Mouse (Mus musculus) megakaryocyte-erythroid progenitor cell, adult 5 weeks (primary cell): Measurements from ENCODE around the gene Hist1h2bm. TPM values are rescaled to one million over a fixed set of nuclear protein-coding genes. Genes with fewer than 3 reads are reported as not detected.

Source experiments
- polyA plus RNA-seq: library from polyadenylated mRNA; stranded (reverse); fragments of >175 nt; gene quantifications from 2 replicates; pipeline ENCODE4 v1.2.3, GENCODE M21; 2012

Hist1h2bm gene
- 1.7 and 4.9 TPM in 2 replicates for polyA plus RNA-seq

DNA sequence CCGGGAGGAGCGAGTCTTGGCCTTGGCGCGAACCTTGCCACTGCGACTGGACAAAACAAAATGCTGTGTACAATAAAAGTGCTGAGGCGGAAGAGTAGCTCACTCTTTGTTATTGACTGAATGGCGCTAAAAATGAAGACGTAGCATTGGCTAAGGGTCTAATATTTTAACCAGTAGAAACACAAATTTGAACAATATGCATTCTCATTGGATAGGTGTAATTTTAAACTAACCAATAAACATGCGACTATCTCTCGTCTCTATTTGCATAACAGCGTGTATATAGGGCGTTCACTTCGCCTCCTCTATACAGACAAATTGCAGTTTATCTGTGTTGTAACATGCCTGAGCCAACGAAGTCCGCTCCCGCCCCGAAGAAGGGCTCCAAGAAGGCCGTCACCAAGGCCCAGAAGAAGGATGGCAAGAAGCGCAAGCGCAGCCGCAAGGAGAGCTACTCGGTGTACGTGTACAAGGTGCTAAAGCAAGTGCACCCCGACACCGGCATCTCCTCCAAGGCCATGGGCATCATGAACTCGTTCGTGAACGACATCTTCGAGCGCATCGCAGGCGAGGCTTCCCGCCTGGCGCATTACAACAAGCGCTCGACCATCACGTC is at the start of gene Hist1h2bm:
Gene Hist1h2bm (plus strand): TSS at position 288 of the 616 bp plus-strand sequence.

DNA sequence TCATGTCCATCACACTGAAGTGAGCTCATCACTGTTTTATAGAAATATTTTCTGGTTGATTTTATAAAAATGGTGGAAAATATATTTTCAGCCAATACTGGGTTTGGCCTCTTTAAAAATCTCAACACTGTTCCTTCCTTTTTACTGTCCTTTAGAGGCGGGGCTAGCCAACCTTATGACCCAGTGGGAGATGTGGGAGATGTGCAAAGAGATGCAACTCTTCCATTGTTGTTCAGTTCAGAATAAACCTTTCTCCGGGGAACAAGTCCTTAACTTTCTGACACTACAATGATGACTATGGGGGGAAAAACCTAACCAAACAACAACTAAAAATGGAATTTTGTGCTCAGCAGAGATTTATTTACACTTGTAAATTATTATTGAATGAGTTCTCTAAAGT is 44.5 kb upstream of the Hist1h2bm start, which contains the start of gene Olfr1360:
Gene Olfr1360 (minus strand): TSS at position 101 of the 400 bp plus-strand sequence.

DNA sequence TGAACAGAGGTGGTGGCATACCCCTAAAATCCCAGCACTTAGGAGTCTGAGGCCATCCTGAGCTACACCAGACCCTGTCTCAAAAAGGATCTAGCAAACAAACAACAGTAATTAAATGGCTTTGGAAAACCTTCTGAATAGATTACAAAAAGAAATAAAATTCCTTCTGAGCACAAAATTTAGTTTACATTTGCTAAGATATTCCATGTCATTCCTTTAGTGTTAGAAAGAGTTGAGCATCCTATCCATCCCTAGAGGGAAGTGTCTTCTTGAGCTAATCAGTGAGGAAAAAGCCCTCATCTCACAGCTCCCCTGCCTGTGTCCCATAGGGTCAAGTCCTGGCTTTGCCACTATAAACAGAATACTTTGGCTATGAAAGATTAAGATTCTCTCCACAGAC is 24.0 kb upstream of the Hist1h2bm start, which contains the start of gene Olfr1359:
Gene Olfr1359 (plus strand): TSS at position 301 of the 400 bp plus-strand sequence.

DNA sequence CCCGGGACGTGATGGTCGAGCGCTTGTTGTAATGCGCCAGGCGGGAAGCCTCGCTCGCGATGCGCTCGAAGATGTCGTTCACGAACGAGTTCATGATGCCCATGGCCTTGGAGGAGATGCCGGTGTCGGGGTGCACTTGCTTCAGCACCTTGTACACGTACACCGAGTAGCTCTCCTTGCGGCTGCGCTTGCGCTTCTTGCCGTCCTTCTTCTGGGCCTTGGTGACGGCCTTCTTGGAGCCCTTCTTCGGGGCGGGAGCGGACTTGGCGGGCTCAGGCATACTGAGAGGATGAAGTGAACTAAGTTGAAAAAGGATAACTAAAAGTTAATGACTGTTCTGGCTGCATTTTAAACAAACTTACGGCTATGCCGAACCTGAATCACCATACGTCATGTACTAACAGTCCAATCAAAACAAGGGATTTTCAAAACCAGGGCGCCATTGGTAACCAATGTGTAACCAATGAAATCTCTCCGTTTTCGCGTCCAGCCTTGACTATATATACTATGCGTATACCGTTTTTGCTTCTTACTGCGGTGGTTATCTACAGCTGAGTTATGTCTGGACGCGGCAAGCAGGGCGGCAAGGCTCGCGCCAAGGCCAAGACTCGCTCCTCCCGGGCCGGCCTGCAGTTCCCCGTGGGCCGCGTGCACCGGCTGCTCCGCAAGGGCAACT is 5.8 kb upstream of the Hist1h2bm start, which contains the start of the genes Hist1h2bl and Hist1h2ai:
Gene Hist1h2bl (minus strand): TSS at position 280 of the 676 bp plus-strand sequence.
Gene Hist1h2ai (plus strand): TSS at position 559 of the 676 bp plus-strand sequence.

DNA sequence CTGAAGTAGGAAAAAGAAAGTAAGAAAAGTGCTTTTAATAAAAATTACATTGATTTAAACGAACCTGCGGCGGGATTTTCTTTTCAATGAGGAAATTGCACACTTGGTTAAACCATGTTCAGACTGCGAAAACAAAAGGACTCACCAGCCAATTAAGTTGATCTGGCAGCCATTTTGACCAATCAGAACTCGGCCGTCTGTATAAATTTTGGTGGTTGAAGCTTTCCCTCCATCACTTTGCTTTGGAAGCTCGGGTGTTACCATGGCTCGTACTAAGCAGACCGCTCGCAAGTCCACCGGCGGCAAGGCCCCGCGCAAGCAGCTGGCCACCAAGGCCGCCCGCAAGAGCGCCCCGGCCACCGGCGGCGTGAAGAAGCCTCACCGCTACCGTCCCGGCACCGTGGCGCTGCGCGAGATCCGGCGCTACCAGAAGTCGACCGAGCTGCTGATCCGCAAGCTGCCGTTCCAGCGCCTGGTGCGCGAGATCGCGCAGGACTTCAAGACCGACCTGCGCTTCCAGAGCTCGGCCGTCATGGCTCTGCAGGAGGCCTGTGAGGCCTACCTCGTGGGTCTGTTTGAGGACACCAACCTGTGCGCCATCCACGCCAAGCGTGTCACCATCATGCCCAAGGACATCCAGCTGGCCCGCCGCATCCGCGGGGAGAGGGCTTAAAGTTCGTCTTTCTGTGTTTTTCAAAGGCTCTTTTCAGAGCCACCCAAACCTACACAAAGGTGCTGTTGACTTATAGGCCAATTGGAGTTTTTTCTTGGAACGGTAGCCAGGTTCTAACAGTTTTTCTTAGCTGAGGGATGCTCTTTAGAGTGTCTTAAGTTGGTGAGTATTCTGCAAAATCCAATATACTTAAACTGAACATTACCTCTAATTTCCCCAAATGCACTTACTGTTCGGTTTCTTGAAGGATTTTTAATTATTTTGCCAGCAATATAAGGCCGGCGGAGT is 4.2 kb upstream of the Hist1h2bm start, which contains the start of gene Hist1h3h:
Gene Hist1h3h (plus strand): TSS at position 263 of the 961 bp plus-strand sequence.

DNA sequence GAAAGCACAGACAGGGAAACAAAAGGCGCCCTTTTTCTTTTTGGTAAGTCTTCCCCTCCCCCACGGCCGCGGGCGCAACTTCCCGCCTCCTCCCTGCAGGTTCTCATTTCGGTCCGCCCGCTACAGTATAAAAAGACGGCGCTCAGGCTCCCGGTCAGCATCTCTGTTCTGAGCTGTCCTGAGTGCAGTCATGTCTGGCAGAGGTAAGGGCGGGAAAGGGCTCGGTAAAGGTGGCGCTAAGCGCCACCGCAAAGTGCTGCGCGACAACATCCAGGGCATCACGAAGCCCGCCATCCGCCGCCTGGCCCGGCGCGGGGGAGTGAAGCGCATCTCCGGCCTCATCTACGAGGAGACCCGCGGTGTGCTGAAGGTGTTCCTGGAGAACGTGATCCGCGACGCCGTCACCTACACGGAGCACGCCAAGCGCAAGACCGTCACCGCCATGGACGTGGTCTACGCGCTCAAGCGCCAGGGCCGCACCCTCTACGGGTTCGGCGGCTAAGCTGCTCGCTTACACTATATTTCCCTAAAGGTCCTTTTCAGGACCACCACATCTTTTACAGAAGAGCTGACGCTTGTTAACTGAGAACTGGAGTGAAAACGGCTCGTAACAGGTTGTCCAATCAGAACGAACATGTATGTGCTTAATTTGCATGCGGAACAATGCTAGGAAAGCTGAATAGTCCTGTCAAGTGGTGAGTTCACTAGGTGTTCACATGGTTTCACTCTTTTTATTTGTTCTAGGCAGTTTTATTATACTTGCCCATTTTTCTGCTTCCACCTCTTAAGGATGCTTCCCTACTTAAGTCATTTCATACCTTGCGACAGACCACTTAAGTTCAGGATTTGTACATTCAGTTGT is 13.3 kb downstream of the Hist1h2bm start, which contains the start of gene Hist1h4j:
Gene Hist1h4j (plus strand): TSS at position 159 of the 862 bp plus-strand sequence.

DNA sequence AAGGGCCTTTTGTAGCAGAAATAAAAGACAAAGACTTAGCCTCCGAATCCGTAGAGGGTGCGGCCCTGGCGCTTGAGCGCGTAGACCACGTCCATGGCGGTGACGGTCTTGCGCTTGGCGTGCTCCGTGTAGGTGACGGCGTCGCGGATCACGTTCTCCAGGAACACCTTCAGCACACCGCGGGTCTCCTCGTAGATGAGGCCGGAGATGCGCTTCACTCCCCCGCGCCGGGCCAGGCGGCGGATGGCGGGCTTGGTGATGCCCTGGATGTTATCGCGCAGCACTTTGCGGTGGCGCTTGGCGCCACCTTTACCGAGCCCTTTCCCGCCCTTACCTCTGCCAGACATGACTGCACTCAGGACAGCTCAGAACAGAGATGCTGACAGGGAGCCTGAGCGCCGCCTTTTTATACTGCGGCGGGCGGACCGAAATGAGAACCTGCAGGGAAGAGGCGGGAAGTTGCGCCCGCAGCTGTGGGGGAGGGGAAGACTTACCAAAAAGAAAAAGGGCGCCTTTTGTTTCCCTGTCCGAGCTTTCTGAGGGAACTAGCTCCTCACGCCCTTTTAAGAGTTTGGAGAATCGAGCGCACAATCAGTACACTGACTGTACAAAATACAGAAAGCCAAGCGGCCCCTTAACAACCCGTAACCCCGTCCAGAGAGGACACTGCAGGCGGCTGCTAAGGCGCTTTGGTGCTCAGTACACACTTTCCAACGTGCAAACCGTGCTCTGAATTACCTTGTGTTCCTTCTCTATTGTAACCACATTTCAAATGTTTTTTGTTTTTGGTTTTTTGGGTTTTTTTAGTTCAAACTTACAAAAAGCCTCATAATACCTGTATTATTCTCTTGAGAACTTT is 28.5 kb downstream of the Hist1h2bm start, which contains the start of gene Hist1h4k:
Gene Hist1h4k (minus strand): TSS at position 347 of the 859 bp plus-strand sequence.

DNA sequence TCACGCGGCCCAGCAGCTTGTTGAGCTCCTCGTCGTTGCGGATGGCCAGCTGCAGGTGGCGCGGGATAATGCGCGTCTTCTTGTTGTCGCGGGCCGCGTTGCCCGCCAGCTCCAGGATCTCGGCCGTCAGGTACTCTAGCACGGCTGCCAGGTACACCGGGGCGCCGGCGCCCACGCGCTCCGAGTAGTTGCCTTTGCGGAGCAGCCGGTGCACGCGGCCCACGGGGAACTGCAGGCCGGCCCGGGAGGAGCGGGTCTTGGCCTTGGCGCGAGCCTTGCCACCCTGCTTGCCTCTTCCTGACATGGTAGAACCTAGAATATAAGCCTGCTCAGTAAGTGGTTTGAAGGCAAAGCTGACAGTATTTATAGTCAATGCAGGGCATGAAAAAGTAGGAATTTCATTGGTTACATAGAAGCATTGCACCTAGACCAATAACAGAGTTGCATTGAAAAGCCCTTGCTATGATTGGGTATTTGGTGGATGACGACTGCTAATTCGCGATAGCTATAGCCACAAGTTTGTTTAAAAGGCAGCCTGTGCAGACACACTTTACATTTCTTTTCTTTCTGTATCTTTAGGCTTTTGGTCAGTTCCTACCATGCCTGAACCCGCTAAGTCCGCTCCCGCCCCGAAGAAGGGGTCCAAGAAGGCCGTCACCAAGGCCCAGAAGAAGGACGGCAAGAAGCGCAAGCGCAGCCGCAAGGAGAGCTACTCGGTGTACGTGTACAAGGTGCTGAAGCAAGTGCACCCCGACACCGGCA is 31.9 kb downstream of the Hist1h2bm start, which contains the start of the genes Hist1h2ak and Hist1h2bn:
Gene Hist1h2ak (minus strand): TSS at position 304 of the 762 bp plus-strand sequence.
Gene Hist1h2bn (plus strand): TSS at position 600 of the 762 bp plus-strand sequence.

Other genes with a start within 250 kb of the Hist1h2bm start
- 0.16 TPM in 1 of 2 replicates, not detected in the other for gene Zkscan4, start 243.1 kb upstream of the Hist1h2bm start, polyA plus RNA-seq
- gene Gm10065, start 242.6 kb upstream of the Hist1h2bm start, polyA plus RNA-seq: not detected in 2 replicates
- not detected in 2 replicates for gene AK157302, start 226.8 kb upstream of the Hist1h2bm start, polyA plus RNA-seq
- 31.4 and 32.2 TPM in 2 replicates for gene Gm11273, start 220.6 kb upstream of the Hist1h2bm start, polyA plus RNA-seq
- gene Zkscan8, start 190.9 kb upstream of the Hist1h2bm start, polyA plus RNA-seq: 1.0 and 1.8 TPM in 2 replicates
- not detected in 2 replicates for gene Olfr1366, start 179.2 kb upstream of the Hist1h2bm start, polyA plus RNA-seq
- gene Olfr1535, start 162.2 kb upstream of the Hist1h2bm start, polyA plus RNA-seq: not detected in 2 replicates
- gene Olfr1364, start 140.3 kb upstream of the Hist1h2bm start, polyA plus RNA-seq: not detected in 2 replicates
- not detected in 2 replicates for gene Olfr1362, start 108.0 kb upstream of the Hist1h2bm start, polyA plus RNA-seq
- not detected in 2 replicates for gene Olfr11, start 79.5 kb upstream of the Hist1h2bm start, polyA plus RNA-seq
- 0.03 TPM in 1 of 2 replicates, not detected in the other for gene Olfr1361, start 58.7 kb upstream of the Hist1h2bm start, polyA plus RNA-seq
- not detected in 2 replicates for gene Olfr1360, start 44.6 kb upstream of the Hist1h2bm start, polyA plus RNA-seq
- gene Olfr1359, start 23.9 kb upstream of the Hist1h2bm start, polyA plus RNA-seq: not detected in 2 replicates
- gene Hist1h2bl, start 5.9 kb upstream of the Hist1h2bm start, polyA plus RNA-seq: 1.1 and 2.1 TPM in 2 replicates
- gene Hist1h2ai, start 5.6 kb upstream of the Hist1h2bm start, polyA plus RNA-seq: 16.6 and 27.9 TPM in 2 replicates
- 27.0 and 31.9 TPM in 2 replicates for gene Hist1h3h, start 4.4 kb upstream of the Hist1h2bm start, polyA plus RNA-seq
- 2.5 and 5.2 TPM in 2 replicates for gene Hist1h4j, start 13.0 kb downstream of the Hist1h2bm start, polyA plus RNA-seq
- gene Hist1h4k, start 28.5 kb downstream of the Hist1h2bm start, polyA plus RNA-seq: 19.1 and 29.2 TPM in 2 replicates
- 83.4 and 107 TPM in 2 replicates for gene Hist1h2ak, start 31.8 kb downstream of the Hist1h2bm start, polyA plus RNA-seq
- gene Hist1h2bn, start 32.1 kb downstream of the Hist1h2bm start, polyA plus RNA-seq: 6.8 and 17.1 TPM in 2 replicates
- 5.0 and 8.4 TPM in 2 replicates for gene Hist1h1b, start 58.6 kb downstream of the Hist1h2bm start, polyA plus RNA-seq
- 37.8 and 49.3 TPM in 2 replicates for gene Hist1h3i, start 61.3 kb downstream of the Hist1h2bm start, polyA plus RNA-seq
- gene Hist1h2an, start 65.2 kb downstream of the Hist1h2bm start, polyA plus RNA-seq: 29.4 and 41.7 TPM in 2 replicates
- 0.74 TPM in 2 replicates for gene Hist1h2bp, start 65.4 kb downstream of the Hist1h2bm start, polyA plus RNA-seq
- gene Hist1h2bq, start 88.2 kb downstream of the Hist1h2bm start, polyA plus RNA-seq: 2.3 and 7.9 TPM in 2 replicates
- gene Hist1h2ao, start 88.4 kb downstream of the Hist1h2bm start, polyA plus RNA-seq: 9,267 and 13,368 TPM in 2 replicates
- gene Hist1h4m, start 89.7 kb downstream of the Hist1h2bm start, polyA plus RNA-seq: 48.0 and 58.9 TPM in 2 replicates
- gene Hist1h4n, start 110.2 kb downstream of the Hist1h2bm start, polyA plus RNA-seq: 4.8 and 10.5 TPM in 2 replicates
- gene Hist1h2ap, start 111.5 kb downstream of the Hist1h2bm start, polyA plus RNA-seq: 6,142 and 6,696 TPM in 2 replicates
- 5.8 TPM in 1 of 2 replicates, not detected in the other for gene Hist1h2br, start 111.7 kb downstream of the Hist1h2bm start, polyA plus RNA-seq
- 0.39 and 0.64 TPM in 2 replicates for gene Zfp184, start 223.1 kb downstream of the Hist1h2bm start, polyA plus RNA-seq